Mouse (Mus musculus) midbrain, embryonic 15.5 days (tissue): ENCODE measurements at regions not wholly inside any gene's neighbourhood (a gene's known extent, or its start where the extent isn't known, plus 50 kb on each side); places are given as distances from the start of the nearest gene placed in this dataset.

ENCODE experiments used
- ATAC-seq: fragments of 200-750 bp; cut with Nextera tagmentation; replicated peaks from 2 replicates; pipeline ENCODE4 v1.8.0; 2017; ENCODE audit warnings: moderate TSS enrichment
- H3K27ac ChIP-seq: fragments of 300-500 bp; sonication (generic); 2 replicates; pipeline ENCODE4 v1.5.1; 2015; ENCODE audit warnings: mild to moderate bottlenecking, inconsistent platforms
- H3K27me3 ChIP-seq: fragments of 300-500 bp; sonication (generic); replicated peaks from 2 replicates; pipeline ENCODE4 v1.6.1; 2015; ENCODE audit warnings: inconsistent platforms
- H3K36me3 ChIP-seq: fragments of 300-500 bp; sonication (generic); replicated peaks from 2 replicates; pipeline ENCODE4 v1.6.1; 2015; ENCODE audit warnings: inconsistent platforms
- H3K4me1 ChIP-seq: fragments of 300-500 bp; sonication (generic); 2 replicates; pipeline ENCODE4 v1.6.1; 2015; ENCODE audit warnings: inconsistent platforms
- H3K4me2 ChIP-seq: fragments of 300-500 bp; sonication (generic); 2 replicates; pipeline ENCODE4 v1.6.1; 2015; ENCODE audit warnings: inconsistent platforms, mild to moderate bottlenecking, moderate library complexity
- H3K4me3 ChIP-seq: fragments of 300-500 bp; sonication (generic); 2 replicates; pipeline ENCODE4 v1.5.1; 2015; ENCODE audit warnings: mild to moderate bottlenecking, inconsistent platforms
- H3K9ac ChIP-seq: fragments of 300-500 bp; sonication (generic); 2 replicates; pipeline ENCODE4 v1.6.1; 2015; ENCODE audit warnings: mild to moderate bottlenecking, inconsistent platforms
- H3K9me3 ChIP-seq: fragments of 300-500 bp; sonication (generic); 2 replicates; pipeline ENCODE4 v1.6.1; 2016; ENCODE audit warnings: inconsistent platforms
- WGBS: fragments of 180-500 bp; shearing (Covaris S2); methylation state at CpG from one replicate; pipeline ENCODE4 v1.1.7; 2015; ENCODE audit warnings: mixed read lengths; 5-methylcytosine and 5-hydroxymethylcytosine counted together

DNA sequence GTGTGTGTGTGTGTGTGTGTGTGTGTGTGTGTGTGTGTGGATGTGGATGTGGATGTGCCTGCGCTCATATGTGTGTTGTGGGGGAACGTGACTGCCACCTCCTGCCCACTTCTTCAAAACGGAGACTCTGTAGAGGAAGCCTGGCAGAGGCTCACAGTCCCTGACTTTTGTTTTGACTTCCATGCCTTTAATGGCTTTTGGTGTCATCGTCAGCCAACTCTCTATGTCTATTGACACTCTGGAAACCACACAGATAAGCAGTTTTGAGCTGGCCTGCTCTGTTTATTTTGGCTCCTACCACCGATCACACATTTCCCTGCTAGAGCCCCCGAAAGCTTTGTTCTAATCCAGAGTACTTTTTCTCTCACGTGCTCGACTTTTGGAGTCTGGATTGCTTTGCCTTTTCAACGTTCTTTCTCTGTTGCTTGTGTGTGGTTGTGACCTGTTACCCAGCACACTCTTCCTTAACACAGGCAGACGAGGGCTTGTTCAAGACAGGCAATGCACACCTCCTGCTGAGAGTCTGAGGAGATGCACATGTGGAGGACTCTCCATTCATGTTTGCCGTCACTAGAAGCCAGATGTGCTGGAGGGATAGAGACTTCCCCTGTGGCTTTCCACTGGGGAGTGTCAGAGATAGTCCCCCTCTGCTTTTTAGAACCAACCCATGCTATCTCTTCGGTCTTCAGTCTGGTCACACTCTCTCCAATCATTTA, 78.6 kb upstream of the S1pr1 start:
- 0 out of 2 replicates have a peak, but pooled peaks have one; percentile 48 for ATAC-seq
- no peak overlapping the region for H3K4me2 ChIP-seq
- H3K27ac ChIP-seq, result no peak overlapping the region
- no peaks in the 10 kb centered on the region for H3K36me3 ChIP-seq
- H3K9me3 ChIP-seq, result no peaks in the 10 kb centered on the region
- WGBS, result 61% methylated on average over 12 of the region's 12 CpGs
- no peaks in the 10 kb centered on the region for H3K4me1 ChIP-seq
- H3K27me3 ChIP-seq, result no peaks in the 10 kb centered on the region
- no peak overlapping the region for H3K9ac ChIP-seq
- H3K4me3 ChIP-seq, result no peak overlapping the region

DNA sequence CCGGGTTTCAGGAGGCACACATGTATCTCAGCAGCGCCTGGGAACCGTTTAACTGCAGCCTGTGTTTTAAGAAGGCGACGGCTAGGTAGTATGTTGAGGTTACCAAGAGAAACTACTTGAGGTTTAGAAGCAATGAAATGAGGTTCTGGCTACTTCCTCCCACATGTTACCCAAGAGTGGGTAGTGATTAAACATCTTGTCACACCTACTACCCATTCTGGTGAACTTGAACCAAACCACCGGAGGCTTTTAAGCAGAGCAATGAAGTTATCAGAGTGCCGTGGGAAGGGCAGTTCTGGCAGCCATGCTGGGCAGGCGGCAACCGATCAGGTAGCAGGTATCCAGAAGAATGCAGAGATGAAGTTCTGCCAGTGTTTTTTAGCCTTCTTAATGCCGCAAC, 84.5 kb upstream of the S1pr1 start:
- Histone ChIP-seq H3K27ac (no peak overlapping the region), H3K4me2 (no peak overlapping the region), H3K27me3 (no peaks in the 10 kb centered on the region), H3K9ac (no peak overlapping the region), H3K36me3 (no peaks in the 10 kb centered on the region), H3K9me3 (no peaks in the 10 kb centered on the region), H3K4me1 (no peaks in the 10 kb centered on the region), H3K4me3 (no peak overlapping the region)
- 92% methylated on average over 10 of the region's 10 CpGs for WGBS
- no peak for ATAC-seq

DNA sequence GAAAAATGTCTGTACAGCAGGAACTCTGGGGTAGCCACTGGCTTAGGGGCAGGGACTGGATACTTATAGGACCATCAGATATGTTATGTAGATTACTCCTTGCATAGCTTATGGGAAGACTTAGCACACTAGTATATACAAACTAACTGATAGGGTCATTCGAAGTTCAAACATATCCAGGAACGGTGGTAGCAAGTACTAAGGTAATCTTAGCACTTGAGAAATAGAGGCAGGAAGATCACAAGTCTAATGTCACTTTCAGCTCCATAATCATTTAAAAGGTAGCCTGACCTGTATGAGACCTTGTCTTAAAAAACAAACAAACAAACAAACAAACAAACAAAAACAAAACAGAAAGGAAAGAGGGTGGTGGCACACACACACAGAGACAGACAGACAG, 85.1 kb upstream of the S1pr1 start:
- H3K4me2 ChIP-seq, result no peak overlapping the region
- ATAC-seq, result no peak
- H3K36me3 ChIP-seq, result no peaks in the 10 kb centered on the region
- H3K4me1 ChIP-seq, result no peaks in the 10 kb centered on the region
- H3K4me3 ChIP-seq, result no peak overlapping the region
- H3K27me3 ChIP-seq, result no peaks in the 10 kb centered on the region
- WGBS, result 86% methylated on average over 2 of the region's 2 CpGs
- H3K9me3 ChIP-seq, result no peaks in the 10 kb centered on the region
- no peak overlapping the region for H3K27ac ChIP-seq
- H3K9ac ChIP-seq, result no peak overlapping the region

- no peak overlapping the region for H3K9ac ChIP-seq
- H3K27me3 ChIP-seq, result no peaks in the 10 kb centered on the region
- H3K4me2 ChIP-seq, result no peak overlapping the region
- H3K9me3 ChIP-seq, result no peaks in the 10 kb centered on the region
- no peak overlapping the region for H3K27ac ChIP-seq
- no peaks in the 10 kb centered on the region for H3K36me3 ChIP-seq
- no peaks in the 10 kb centered on the region for H3K4me1 ChIP-seq
- WGBS, result 40% methylated on average over 5 of the region's 5 CpGs
- ATAC-seq, result no peak
- no peak overlapping the region for H3K4me3 ChIP-seq
These were observed 86.0 kb upstream of the S1pr1 start for GRCm38 (mm10) chr3:115800873-115801272.

GRCm38 (mm10) chr3:115801581-115802200, 85.9 kb upstream of the Dph5 start:
- no peak for ATAC-seq
- H3K27ac ChIP-seq, result no peak overlapping the region
- H3K4me1 ChIP-seq, result no peaks in the 10 kb centered on the region
- H3K27me3 ChIP-seq, result no peaks in the 10 kb centered on the region
- H3K36me3 ChIP-seq, result no peaks in the 10 kb centered on the region
- no peak overlapping the region for H3K9ac ChIP-seq
- no peaks in the 10 kb centered on the region for H3K9me3 ChIP-seq
- H3K4me2 ChIP-seq, result no peak overlapping the region
- H3K4me3 ChIP-seq, result no peak overlapping the region
- WGBS, result 78% methylated on average over 5 of the region's 5 CpGs

DNA sequence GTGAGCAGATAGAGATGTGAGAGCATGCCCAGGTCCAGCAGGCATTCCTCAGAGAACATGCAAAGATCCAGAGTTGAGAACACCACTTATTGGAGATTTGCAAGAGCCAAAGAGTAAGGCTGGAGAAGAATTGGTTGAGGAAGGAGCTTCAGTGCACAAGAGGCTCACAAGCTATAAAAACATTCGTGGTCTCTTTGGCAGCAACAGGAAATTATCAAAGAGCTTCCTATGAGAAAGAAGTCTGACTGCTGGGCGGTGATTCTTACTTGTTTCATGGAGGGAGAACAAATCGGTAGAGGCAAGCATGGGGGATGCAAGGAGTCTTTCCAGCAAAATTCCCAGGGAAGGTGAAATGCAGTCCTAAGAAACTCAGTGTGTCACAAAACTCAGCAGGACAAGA, 83.0 kb upstream of the Dph5 start:
- Histone ChIP-seq H3K9ac (no peak overlapping the region), H3K27me3 (no peaks in the 10 kb centered on the region), H3K4me2 (no peak overlapping the region), H3K4me3 (no peak overlapping the region), H3K27ac (no peak overlapping the region), H3K36me3 (no peaks in the 10 kb centered on the region), H3K9me3 (no peaks in the 10 kb centered on the region), H3K4me1 (no peaks in the 10 kb centered on the region)
- WGBS, result 73% methylated on average over 3 of the region's 3 CpGs
- no peak for ATAC-seq

DNA sequence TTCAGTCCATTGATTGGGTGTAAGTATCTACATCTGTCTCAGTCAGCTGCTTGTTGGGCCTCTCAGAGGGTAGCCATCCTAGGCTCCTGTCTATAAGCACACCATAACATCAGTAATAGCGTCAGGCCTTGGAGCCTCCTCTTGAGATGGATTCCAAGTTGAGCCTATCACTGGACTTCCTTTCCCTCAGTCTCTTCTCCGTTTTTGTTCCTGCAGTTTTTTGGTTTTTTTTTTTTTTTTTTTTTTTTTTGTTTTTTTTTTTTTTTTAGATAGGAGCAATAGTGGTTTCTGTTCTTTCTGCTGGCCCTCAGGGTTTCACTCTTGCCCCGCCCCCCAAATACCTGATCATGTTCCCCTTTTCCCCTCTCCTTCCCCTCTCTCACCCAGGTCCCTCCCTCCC, 80.6 kb upstream of the Dph5 start:
- no peak overlapping the region for H3K9ac ChIP-seq
- no peaks in the 10 kb centered on the region for H3K9me3 ChIP-seq
- no peaks in the 10 kb centered on the region for H3K27me3 ChIP-seq
- no peak overlapping the region for H3K4me3 ChIP-seq
- H3K27ac ChIP-seq, result no peak overlapping the region
- no peak overlapping the region for H3K4me2 ChIP-seq
- ATAC-seq, result no peak
- no peaks in the 10 kb centered on the region for H3K36me3 ChIP-seq
- no peaks in the 10 kb centered on the region for H3K4me1 ChIP-seq
- 86% methylated on average over 3 of the region's 3 CpGs for WGBS

GRCm38 (mm10) chr3:115815168-115815567, 72.5 kb upstream of the Dph5 start:
- Histone ChIP-seq H3K36me3 (no peaks in the 10 kb centered on the region), H3K27me3 (no peaks in the 10 kb centered on the region), H3K4me1 (no peaks in the 10 kb centered on the region), H3K4me2 (no peak overlapping the region), H3K4me3 (no peak overlapping the region), H3K27ac (no peak overlapping the region), H3K9ac (no peak overlapping the region), H3K9me3 (no peaks in the 10 kb centered on the region)
- ATAC-seq, result no peak
- 75% methylated on average over 4 of the region's 4 CpGs for WGBS

DNA sequence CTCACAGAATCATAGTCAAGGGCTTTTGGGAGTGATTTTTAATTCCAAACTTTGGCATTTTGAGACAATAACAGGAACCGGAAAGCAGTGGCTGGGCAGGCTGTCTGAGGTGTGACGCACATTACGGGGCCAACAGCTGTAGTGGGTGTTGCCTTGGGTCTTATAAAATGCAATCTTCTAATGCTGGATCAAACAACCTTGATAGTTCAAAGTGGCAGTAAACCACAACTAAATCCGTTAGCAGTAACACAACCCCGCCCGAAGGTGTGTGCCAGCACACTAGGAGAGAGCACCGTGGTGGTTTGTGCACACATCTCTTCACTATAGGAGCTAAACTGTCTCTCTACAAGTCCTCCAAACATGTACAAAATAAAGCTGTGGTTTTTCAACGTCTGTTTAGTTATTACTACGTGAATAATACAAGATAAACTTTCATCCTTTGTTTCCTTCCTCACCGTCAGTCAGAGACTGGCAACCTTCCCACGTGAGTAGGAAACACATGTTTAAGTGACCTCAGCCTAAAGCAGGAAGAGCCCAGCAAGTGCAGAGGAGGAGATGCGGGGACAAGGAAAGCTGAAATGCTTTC, 72.0 kb upstream of the Dph5 start:
- no peaks in the 10 kb centered on the region for H3K9me3 ChIP-seq
- H3K4me3 ChIP-seq, result no peak overlapping the region
- H3K9ac ChIP-seq, result no peak overlapping the region
- no peak overlapping the region for H3K27ac ChIP-seq
- H3K36me3 ChIP-seq, result no peaks in the 10 kb centered on the region
- ATAC-seq, result no peak
- H3K4me1 ChIP-seq, result no peaks in the 10 kb centered on the region
- H3K27me3 ChIP-seq, result no peaks in the 10 kb centered on the region
- H3K4me2 ChIP-seq, result no peak overlapping the region
- WGBS, result 80% methylated on average over 12 of the region's 12 CpGs

DNA sequence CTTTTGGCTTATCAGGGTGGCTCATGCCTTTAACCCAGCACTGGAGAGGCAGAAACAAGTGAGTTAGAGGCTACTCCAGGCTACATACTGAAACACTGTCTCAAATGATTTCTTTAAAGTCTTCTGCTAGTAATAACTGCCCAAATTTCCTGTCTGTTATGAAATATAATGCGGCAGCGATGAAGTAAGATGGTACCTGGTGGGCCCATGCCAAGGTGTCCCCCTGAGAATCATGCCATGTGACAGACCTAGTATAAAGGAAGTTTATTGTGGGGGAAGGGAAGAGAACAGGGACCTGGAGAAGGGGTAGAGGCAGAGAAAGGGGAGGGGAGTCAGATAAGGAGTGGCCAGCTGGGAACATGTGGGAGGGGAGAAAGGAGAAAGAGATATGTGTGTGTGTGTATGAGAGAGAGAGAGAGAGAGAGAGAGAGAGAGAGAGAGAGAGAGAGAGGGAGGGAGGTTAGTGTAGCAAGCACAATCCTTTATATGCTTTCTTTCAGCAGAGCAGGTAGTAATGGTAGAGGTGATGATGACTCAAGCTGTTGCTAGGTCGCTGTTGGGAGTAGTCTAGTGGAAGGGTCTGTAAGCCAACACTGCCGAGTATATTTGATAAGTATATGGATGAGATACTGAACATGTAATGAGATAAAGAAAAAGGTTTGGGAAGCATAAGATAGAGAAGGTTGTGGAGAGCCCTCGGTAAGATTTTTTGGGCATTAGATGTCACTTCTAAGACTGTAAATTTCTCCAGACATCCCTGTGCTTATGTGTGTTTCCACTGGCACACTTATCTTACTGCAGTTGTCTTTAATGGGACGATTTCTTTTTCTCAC, 71.1 kb upstream of the Dph5 start:
- Histone ChIP-seq H3K4me2 (no peak overlapping the region), H3K9me3 (no peaks in the 10 kb centered on the region), H3K27me3 (no peaks in the 10 kb centered on the region), H3K27ac (no peak overlapping the region), H3K36me3 (no peaks in the 10 kb centered on the region), H3K9ac (no peak overlapping the region), H3K4me3 (no peak overlapping the region), H3K4me1 (no peaks in the 10 kb centered on the region)
- 91% methylated on average over 6 of the region's 6 CpGs for WGBS
- no peak for ATAC-seq

GRCm38 (mm10) chr3:115817771-115818170, 69.9 kb upstream of the Dph5 start:
- Histone ChIP-seq H3K9ac (no peak overlapping the region), H3K4me1 (no peaks in the 10 kb centered on the region), H3K4me2 (no peak overlapping the region), H3K36me3 (no peaks in the 10 kb centered on the region), H3K27ac (no peak overlapping the region), H3K4me3 (no peak overlapping the region), H3K9me3 (no peaks in the 10 kb centered on the region), H3K27me3 (no peaks in the 10 kb centered on the region)
- 94% methylated on average over 5 of the region's 5 CpGs for WGBS
- no peak for ATAC-seq

DNA sequence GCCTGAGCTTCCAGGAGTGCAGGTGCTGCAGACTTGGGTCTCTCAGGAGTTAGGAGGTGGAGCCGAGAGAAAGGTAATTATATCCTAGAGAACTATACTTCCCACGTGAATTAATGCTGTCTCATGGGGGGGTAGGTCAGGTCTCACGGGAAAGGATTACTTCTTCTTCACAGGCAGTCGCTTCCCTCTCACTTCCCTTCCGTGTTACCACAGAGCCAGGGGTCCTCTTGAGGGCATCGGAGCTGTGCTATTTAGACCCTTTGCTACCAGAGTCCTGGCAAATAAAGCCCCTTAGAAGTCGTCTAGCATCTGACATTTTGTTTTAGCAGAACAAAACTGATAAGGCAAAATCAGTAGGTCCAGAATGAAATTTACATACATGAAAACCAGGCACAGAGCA, 68.9 kb upstream of the Dph5 start:
- 62% methylated on average over 7 of the region's 7 CpGs for WGBS
- Histone ChIP-seq H3K9ac (no peak overlapping the region), H3K36me3 (no peaks in the 10 kb centered on the region), H3K4me3 (no peak overlapping the region), H3K27me3 (no peaks in the 10 kb centered on the region), H3K4me2 (no peak overlapping the region), H3K9me3 (no peaks in the 10 kb centered on the region), H3K4me1 (no peaks in the 10 kb centered on the region), H3K27ac (no peak overlapping the region)
- no peak for ATAC-seq
